Mouse (Mus musculus): Measurements from ENCODE around the gene Lpp.

DNA sequence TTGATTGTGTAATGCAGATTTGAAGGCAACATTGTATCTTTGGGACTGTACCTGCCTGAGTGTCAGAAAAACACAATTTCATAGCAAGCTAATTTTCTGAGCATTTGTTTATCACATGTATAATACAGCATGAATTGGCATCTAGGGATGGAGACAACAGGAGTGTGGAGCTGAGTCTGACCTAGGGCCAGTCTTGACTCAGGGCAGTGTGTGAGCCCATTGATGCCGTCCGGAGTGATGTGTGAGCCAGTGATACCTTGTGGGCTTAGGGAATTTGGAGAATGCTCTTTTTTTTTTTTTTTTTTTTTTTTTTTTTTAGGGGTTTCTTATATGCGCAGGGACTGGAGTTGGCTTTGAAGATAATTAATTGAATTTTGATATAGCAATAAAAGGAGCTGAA, 174.3 kb downstream of the Lpp start:
- TF ChIP-seq CTCF (IDR thresholded peaks at IDR 0.05; ENCODE audit: low read depth, low read length): no peak
- no peak for TF ChIP-seq POLR2A (IDR thresholded peaks at IDR 0.05; ENCODE audit: borderline replicate concordance, low read depth, low read length)

Measured in bone marrow macrophage, adult 2 months (primary cell).